Mouse (Mus musculus): ENCODE results near the gene Exoc2. TPM values are rescaled to one million over a fixed set of nuclear protein-coding genes. Genes with fewer than 3 reads are reported as not detected.

The Exoc2 gene
- polyA plus RNA-seq (2015; fragmentation: Nextera tagmentation; extraction: Ambion mirVana) = 28.0 and 28.7 TPM in 2 replicates

GRCm38 (mm10) chr13:30973501-30974246 is at the start of gene Exoc2, which contains the start of gene Gm5447:
Gene Exoc2 (minus strand): TSS chr13:30974093.
Gene Gm5447 (plus strand): TSS chr13:30974204.
- peak; percentile 93 for ATAC-seq (ENCODE audit: insufficient number of reproducible peaks, low FRiP score, low TSS enrichment, low read depth)
- peak within 1 kb of the TSS; percentile 95 for H3K4me3 ChIP-seq
- H3K4me1 ChIP-seq = peaks cover 11% of the 10 kb centered on the region
- H3K9me3 ChIP-seq = no peaks in the 10 kb centered on the region
- under 1% methylated on average over 54 of the region's 54 CpGs for WGBS
- H3K4me2 ChIP-seq = peak within 1 kb of the TSS; percentile 45
- no peaks in the 10 kb centered on the region for H3K27me3 ChIP-seq
- H3K36me3 ChIP-seq = no peaks in the 10 kb centered on the region
- H3K9ac ChIP-seq = peak within 1 kb of the TSS; percentile 84
- H3K27ac ChIP-seq = peak within 1 kb of the TSS; percentile 85

GRCm38 (mm10) chr13:31023664-31024063 is 49.8 kb upstream of the Exoc2 start:
- H3K36me3 ChIP-seq = no peaks in the 10 kb centered on the region
- H3K9me3 ChIP-seq = no peaks in the 10 kb centered on the region
- no peak overlapping the region for H3K9ac ChIP-seq
- H3K4me3 ChIP-seq = no peak overlapping the region
- no peaks in the 10 kb centered on the region for H3K4me1 ChIP-seq
- no peaks in the 10 kb centered on the region for H3K27me3 ChIP-seq
- no peak for ATAC-seq (ENCODE audit: insufficient number of reproducible peaks, low FRiP score, low TSS enrichment, low read depth)
- no peak overlapping the region for H3K4me2 ChIP-seq
- WGBS = 55% methylated on average over 3 of the region's 3 CpGs
- H3K27ac ChIP-seq = no peak overlapping the region

- H3K4me3 ChIP-seq = no peak overlapping the region
- WGBS = 28% methylated on average over 6 of the region's 6 CpGs
- no peaks in the 10 kb centered on the region for H3K36me3 ChIP-seq
- no peaks in the 10 kb centered on the region for H3K27me3 ChIP-seq
- no peaks in the 10 kb centered on the region for H3K4me1 ChIP-seq
- ATAC-seq (ENCODE audit: insufficient number of reproducible peaks, low FRiP score, low TSS enrichment, low read depth) = no peak
- no peak overlapping the region for H3K4me2 ChIP-seq
- no peaks in the 10 kb centered on the region for H3K9me3 ChIP-seq
- no peak overlapping the region for H3K9ac ChIP-seq
- H3K27ac ChIP-seq = no peak overlapping the region
Observed at GRCm38 (mm10) chr13:31021927-31022326, 48.0 kb upstream of the Exoc2 start.

- ATAC-seq (ENCODE audit: insufficient number of reproducible peaks, low FRiP score, low TSS enrichment, low read depth) = no peak
- Histone ChIP-seq H3K4me2 (no peak overlapping the region), H3K9me3 (no peaks in the 10 kb centered on the region), H3K4me1 (no peaks in the 10 kb centered on the region), H3K9ac (no peak overlapping the region), H3K36me3 (no peaks in the 10 kb centered on the region), H3K27ac (no peak overlapping the region), H3K27me3 (no peaks in the 10 kb centered on the region), H3K4me3 (no peak overlapping the region)
- 46% methylated on average over 4 of the region's 4 CpGs for WGBS
Observed at GRCm38 (mm10) chr13:31021514-31021913, 47.6 kb upstream of the Exoc2 start.

- Histone ChIP-seq H3K36me3 (no peaks in the 10 kb centered on the region), H3K4me3 (no peak overlapping the region), H3K27ac (no peak overlapping the region), H3K4me1 (no peaks in the 10 kb centered on the region), H3K9me3 (no peaks in the 10 kb centered on the region), H3K27me3 (no peaks in the 10 kb centered on the region), H3K9ac (no peak overlapping the region), H3K4me2 (no peak overlapping the region)
- 83% methylated on average over 3 of the region's 3 CpGs for WGBS
- no peak for ATAC-seq (ENCODE audit: insufficient number of reproducible peaks, low FRiP score, low TSS enrichment, low read depth)
Observed at GRCm38 (mm10) chr13:31017545-31017944, 43.7 kb upstream of the Exoc2 start.

- Histone ChIP-seq H3K27ac (no peak overlapping the region), H3K27me3 (no peaks in the 10 kb centered on the region), H3K4me1 (peaks cover 3% of the 10 kb centered on the region; the same call in 1 of the 2 replicates), H3K9me3 (no peaks in the 10 kb centered on the region), H3K36me3 (no peaks in the 10 kb centered on the region), H3K4me3 (no peak overlapping the region), H3K9ac (no peak overlapping the region), H3K4me2 (no peak overlapping the region)
- WGBS = 64% methylated on average over 4 of the region's 4 CpGs
- no peak for ATAC-seq (ENCODE audit: insufficient number of reproducible peaks, low FRiP score, low TSS enrichment, low read depth)
Observed at GRCm38 (mm10) chr13:31004995-31005394, 31.1 kb upstream of the Exoc2 start.

GRCm38 (mm10) chr13:31004458-31004857 is 30.6 kb upstream of the Exoc2 start:
- Histone ChIP-seq H3K27me3 (no peaks in the 10 kb centered on the region), H3K27ac (no peak overlapping the region), H3K9ac (no peak overlapping the region), H3K36me3 (no peaks in the 10 kb centered on the region), H3K4me3 (no peak overlapping the region), H3K9me3 (no peaks in the 10 kb centered on the region), H3K4me1 (peaks cover 3% of the 10 kb centered on the region; the same call in 1 of the 2 replicates), H3K4me2 (no peak overlapping the region)
- 29% methylated on average over 12 of the region's 12 CpGs for WGBS
- ATAC-seq (ENCODE audit: insufficient number of reproducible peaks, low FRiP score, low TSS enrichment, low read depth) = no peak

- no peak overlapping the region for H3K27ac ChIP-seq
- no peak overlapping the region for H3K9ac ChIP-seq
- H3K27me3 ChIP-seq = no peaks in the 10 kb centered on the region; the same call in 1 of the 2 replicates
- H3K4me2 ChIP-seq = no peak overlapping the region
- H3K4me3 ChIP-seq = no peak overlapping the region
- ATAC-seq (ENCODE audit: insufficient number of reproducible peaks, low FRiP score, low TSS enrichment, low read depth) = no peak
- H3K36me3 ChIP-seq = no peaks in the 10 kb centered on the region
- H3K9me3 ChIP-seq = no peaks in the 10 kb centered on the region
- peaks cover 3% of the 10 kb centered on the region; the same call in 1 of the 2 replicates for H3K4me1 ChIP-seq
- WGBS = 78% methylated on average over 6 of the region's 6 CpGs
Observed at GRCm38 (mm10) chr13:30999799-31000198, 25.9 kb upstream of the Exoc2 start.

GRCm38 (mm10) chr13:30997526-30998253 is 23.8 kb upstream of the Exoc2 start:
- Histone ChIP-seq H3K4me1 (no peaks in the 10 kb centered on the region), H3K36me3 (no peaks in the 10 kb centered on the region), H3K27me3 (no peaks in the 10 kb centered on the region; the same call in 1 of the 2 replicates), H3K9ac (no peak overlapping the region), H3K27ac (no peak overlapping the region), H3K4me2 (no peak overlapping the region), H3K9me3 (no peaks in the 10 kb centered on the region), H3K4me3 (no peak overlapping the region)
- 75% methylated on average over 8 of the region's 8 CpGs for WGBS
- no peak for ATAC-seq (ENCODE audit: insufficient number of reproducible peaks, low FRiP score, low TSS enrichment, low read depth)

GRCm38 (mm10) chr13:30994249-30994858 is 20.5 kb upstream of the Exoc2 start:
- Histone ChIP-seq H3K4me3 (no peak overlapping the region), H3K9me3 (no peaks in the 10 kb centered on the region), H3K9ac (no peak overlapping the region), H3K4me2 (no peak overlapping the region), H3K4me1 (no peaks in the 10 kb centered on the region), H3K36me3 (no peaks in the 10 kb centered on the region), H3K27me3 (peaks cover 6% of the 10 kb centered on the region; the same call in 1 of the 2 replicates), H3K27ac (no peak overlapping the region)
- WGBS = 71% methylated on average over 6 of the region's 6 CpGs
- no peak for ATAC-seq (ENCODE audit: insufficient number of reproducible peaks, low FRiP score, low TSS enrichment, low read depth)

GRCm38 (mm10) chr13:30993819-30994218 is 19.9 kb upstream of the Exoc2 start:
- WGBS = 33% methylated on average over 3 of the region's 3 CpGs
- Histone ChIP-seq H3K4me1 (no peaks in the 10 kb centered on the region), H3K9ac (no peak overlapping the region), H3K27me3 (peaks cover 6% of the 10 kb centered on the region; the same call in 1 of the 2 replicates), H3K27ac (no peak overlapping the region), H3K4me3 (no peak overlapping the region), H3K9me3 (no peaks in the 10 kb centered on the region), H3K4me2 (no peak overlapping the region), H3K36me3 (no peaks in the 10 kb centered on the region)
- ATAC-seq (ENCODE audit: insufficient number of reproducible peaks, low FRiP score, low TSS enrichment, low read depth) = no peak

GRCm38 (mm10) chr13:30990233-30990632 is 16.3 kb upstream of the Exoc2 start:
- no peak for ATAC-seq (ENCODE audit: insufficient number of reproducible peaks, low FRiP score, low TSS enrichment, low read depth)
- Histone ChIP-seq H3K27ac (no peak overlapping the region), H3K9me3 (no peaks in the 10 kb centered on the region), H3K4me3 (no peak overlapping the region), H3K4me2 (no peak overlapping the region), H3K4me1 (peaks cover 13% of the 10 kb centered on the region), H3K27me3 (peaks cover 11% of the 10 kb centered on the region), H3K9ac (no peak overlapping the region), H3K36me3 (no peaks in the 10 kb centered on the region)
- WGBS = 70% methylated on average over 9 of the region's 9 CpGs
